Mouse (Mus musculus): ENCODE results near the gene Zfp872. TPM values are rescaled to one million over a fixed set of nuclear protein-coding genes. Genes with fewer than 3 reads are reported as not detected.

The Zfp872 gene
- polyA plus RNA-seq (2014; fragmentation: Illumina TruSeq; extraction: RNeasy Lipid Tissue Mini Kit (QIAGEN cat#74804); ENCODE audit: insufficient read depth, low read depth, low replicate concordance): 0.56 TPM

GRCm38 (mm10) chr9:22188025-22188611 lies at the start of gene Zfp872:
Zfp872 (plus strand) TSS chr9:22188090.

DNA sequence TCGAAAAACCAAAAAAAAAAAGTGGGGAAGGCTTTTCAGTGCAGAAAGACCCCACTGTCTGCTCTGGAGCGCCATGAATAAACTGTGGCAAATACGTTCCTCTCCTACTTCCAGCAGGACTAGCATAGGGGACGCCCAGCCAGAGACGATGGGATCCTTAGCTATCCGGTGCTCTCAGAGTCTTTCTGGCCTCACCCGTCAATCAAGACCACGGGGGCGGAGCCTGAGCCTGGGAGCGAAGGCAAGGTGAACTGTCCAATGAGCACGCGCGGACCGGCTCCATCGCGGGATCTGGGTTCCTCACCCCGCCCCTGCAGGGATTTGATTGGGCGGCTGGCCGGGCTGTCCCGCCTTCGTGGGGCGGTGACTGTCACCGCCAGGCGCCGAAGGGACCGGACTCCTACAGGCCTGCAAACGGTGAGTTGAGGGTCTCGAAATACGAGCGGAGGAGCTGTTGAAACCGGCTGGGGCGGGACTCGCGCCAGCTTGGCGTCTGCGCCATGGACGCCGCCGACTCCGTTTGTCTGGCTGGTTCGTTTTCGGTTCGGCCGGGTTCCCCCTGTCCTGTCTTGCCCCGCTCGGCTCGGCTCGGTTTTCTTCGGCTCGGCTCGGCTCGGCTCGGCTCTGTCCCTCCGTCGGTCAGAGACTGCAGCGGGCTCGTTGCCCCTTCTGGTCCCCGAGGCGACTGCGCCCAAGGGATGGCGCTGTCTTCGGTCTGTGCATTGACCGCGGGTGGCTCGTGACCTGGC lies 31.2 kb upstream of the Zfp872 start, which contains the start of gene Pigyl:
TSS of gene Pigyl (plus strand) at position 350 of the 749 bp plus-strand sequence.

DNA sequence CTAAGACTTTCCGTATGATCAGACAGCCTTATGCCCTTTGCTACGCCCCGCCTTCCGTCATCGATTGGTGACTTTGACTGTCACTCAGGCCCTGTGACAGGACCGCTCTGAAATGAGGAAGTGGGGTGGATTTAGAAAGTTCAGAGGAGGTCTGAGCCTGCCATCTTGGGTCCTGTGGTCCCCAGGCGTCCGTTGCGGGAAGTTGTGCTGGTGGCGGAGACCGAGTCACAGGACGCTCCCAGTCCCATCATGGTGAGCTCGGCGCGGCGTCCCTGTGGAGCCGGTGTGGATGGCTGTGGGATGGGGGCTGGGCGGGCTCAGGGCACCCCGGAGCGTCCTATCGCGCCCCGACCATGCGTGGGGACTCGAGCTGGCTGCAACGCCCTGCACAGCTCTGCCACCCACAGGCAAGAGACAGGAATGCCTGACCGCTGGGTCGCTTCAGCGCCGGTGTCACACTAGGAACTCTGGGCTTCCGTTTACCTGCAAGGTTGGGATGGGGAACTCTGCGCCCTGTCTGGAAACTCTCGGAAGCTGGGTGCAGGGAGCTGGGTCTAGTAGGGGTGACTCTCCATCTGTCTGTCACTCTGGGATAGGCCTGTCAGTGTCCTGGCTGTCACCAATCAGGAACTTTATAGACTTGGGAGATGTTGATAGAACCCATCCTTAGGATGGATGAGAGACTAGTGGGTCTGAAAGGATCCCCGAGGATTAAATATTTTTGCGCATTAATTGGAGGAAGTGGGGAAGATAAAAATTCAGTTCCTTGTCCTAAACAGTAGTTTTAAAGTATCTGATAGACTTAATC lies 37.9 kb downstream of the Zfp872 start, which contains the start of gene Zfp809:
TSS of gene Zfp809 (plus strand) at position 134 of the 808 bp plus-strand sequence.

Other genes with a start within 250 kb of the Zfp872 start
- gene Swsap1, start 232.3 kb upstream of the Zfp872 start, polyA plus RNA-seq (2014; fragmentation: Illumina TruSeq; extraction: RNeasy Lipid Tissue Mini Kit (QIAGEN cat#74804); ENCODE audit: insufficient read depth, low read depth, low replicate concordance): 10.0 TPM
- gene Epor, start 224.6 kb upstream of the Zfp872 start, polyA plus RNA-seq (2014; fragmentation: Illumina TruSeq; extraction: RNeasy Lipid Tissue Mini Kit (QIAGEN cat#74804); ENCODE audit: insufficient read depth, low read depth, low replicate concordance): 2.8 TPM
- gene Rgl3, start 198.6 kb upstream of the Zfp872 start, polyA plus RNA-seq (2014; fragmentation: Illumina TruSeq; extraction: RNeasy Lipid Tissue Mini Kit (QIAGEN cat#74804); ENCODE audit: insufficient read depth, low read depth, low replicate concordance): 5.4 TPM
- 3.5 TPM for gene Ccdc151, start 185.5 kb upstream of the Zfp872 start, polyA plus RNA-seq (2014; fragmentation: Illumina TruSeq; extraction: RNeasy Lipid Tissue Mini Kit (QIAGEN cat#74804); ENCODE audit: insufficient read depth, low read depth, low replicate concordance)
- 49.2 TPM for gene Prkcsh, start 185.3 kb upstream of the Zfp872 start, polyA plus RNA-seq (2014; fragmentation: Illumina TruSeq; extraction: RNeasy Lipid Tissue Mini Kit (QIAGEN cat#74804); ENCODE audit: insufficient read depth, low read depth, low replicate concordance)
- not detected for gene Elavl3, start 136.1 kb upstream of the Zfp872 start, polyA plus RNA-seq (2014; fragmentation: Illumina TruSeq; extraction: RNeasy Lipid Tissue Mini Kit (QIAGEN cat#74804); ENCODE audit: insufficient read depth, low read depth, low replicate concordance)
- gene Gm49318, start 116.8 kb upstream of the Zfp872 start, polyA plus RNA-seq (2014; fragmentation: Illumina TruSeq; extraction: RNeasy Lipid Tissue Mini Kit (QIAGEN cat#74804); ENCODE audit: insufficient read depth, low read depth, low replicate concordance): not detected
- gene Zfp653, start 116.7 kb upstream of the Zfp872 start, polyA plus RNA-seq (2014; fragmentation: Illumina TruSeq; extraction: RNeasy Lipid Tissue Mini Kit (QIAGEN cat#74804); ENCODE audit: insufficient read depth, low read depth, low replicate concordance): 6.4 TPM
- gene Ecsit, start 102.7 kb upstream of the Zfp872 start, polyA plus RNA-seq (2014; fragmentation: Illumina TruSeq; extraction: RNeasy Lipid Tissue Mini Kit (QIAGEN cat#74804); ENCODE audit: insufficient read depth, low read depth, low replicate concordance): 15.6 TPM
- 75.9 TPM for gene Cnn1, start 88.9 kb upstream of the Zfp872 start, polyA plus RNA-seq (2014; fragmentation: Illumina TruSeq; extraction: RNeasy Lipid Tissue Mini Kit (QIAGEN cat#74804); ENCODE audit: insufficient read depth, low read depth, low replicate concordance)
- 186 TPM for gene Elof1, start 70.9 kb upstream of the Zfp872 start, polyA plus RNA-seq (2014; fragmentation: Illumina TruSeq; extraction: RNeasy Lipid Tissue Mini Kit (QIAGEN cat#74804); ENCODE audit: insufficient read depth, low read depth, low replicate concordance)
- 33.7 TPM for gene Acp5, start 52.4 kb upstream of the Zfp872 start, polyA plus RNA-seq (2014; fragmentation: Illumina TruSeq; extraction: RNeasy Lipid Tissue Mini Kit (QIAGEN cat#74804); ENCODE audit: insufficient read depth, low read depth, low replicate concordance)
- 54.3 TPM for gene Pigyl, start 31.2 kb upstream of the Zfp872 start, polyA plus RNA-seq (2014; fragmentation: Illumina TruSeq; extraction: RNeasy Lipid Tissue Mini Kit (QIAGEN cat#74804); ENCODE audit: insufficient read depth, low read depth, low replicate concordance)
- gene Zfp809, start 37.6 kb downstream of the Zfp872 start, polyA plus RNA-seq (2014; fragmentation: Illumina TruSeq; extraction: RNeasy Lipid Tissue Mini Kit (QIAGEN cat#74804); ENCODE audit: insufficient read depth, low read depth, low replicate concordance): 13.0 TPM
- gene Zfp599, start 71.8 kb downstream of the Zfp872 start, polyA plus RNA-seq (2014; fragmentation: Illumina TruSeq; extraction: RNeasy Lipid Tissue Mini Kit (QIAGEN cat#74804); ENCODE audit: insufficient read depth, low read depth, low replicate concordance): 0.14 TPM
- 5.7 TPM for gene Zfp810, start 119.6 kb downstream of the Zfp872 start, polyA plus RNA-seq (2014; fragmentation: Illumina TruSeq; extraction: RNeasy Lipid Tissue Mini Kit (QIAGEN cat#74804); ENCODE audit: insufficient read depth, low read depth, low replicate concordance)
- gene Anln, start 201.1 kb downstream of the Zfp872 start, polyA plus RNA-seq (2014; fragmentation: Illumina TruSeq; extraction: RNeasy Lipid Tissue Mini Kit (QIAGEN cat#74804); ENCODE audit: insufficient read depth, low read depth, low replicate concordance): 3.2 TPM
- gene 9530077C05Rik, start 223.4 kb downstream of the Zfp872 start, polyA plus RNA-seq (2014; fragmentation: Illumina TruSeq; extraction: RNeasy Lipid Tissue Mini Kit (QIAGEN cat#74804); ENCODE audit: insufficient read depth, low read depth, low replicate concordance): 3.1 TPM

Data from lung, adult 10 weeks (tissue).